Mouse (Mus musculus): Measurements from ENCODE around the gene Pim3. TPM values are rescaled to one million over a fixed set of nuclear protein-coding genes. Genes with fewer than 3 reads are reported as not detected.
"Not testable (repeated sequence)": the region's sequence is repeated elsewhere in the genome, so short reads cannot be mapped to it uniquely, and the experiment has no call there.

Gene Pim3
- polyA plus RNA-seq (2014; fragmentation: Nextera tagmentation; extraction: Ambion mirVana) = 30.1 and 30.5 TPM in 2 replicates

DNA sequence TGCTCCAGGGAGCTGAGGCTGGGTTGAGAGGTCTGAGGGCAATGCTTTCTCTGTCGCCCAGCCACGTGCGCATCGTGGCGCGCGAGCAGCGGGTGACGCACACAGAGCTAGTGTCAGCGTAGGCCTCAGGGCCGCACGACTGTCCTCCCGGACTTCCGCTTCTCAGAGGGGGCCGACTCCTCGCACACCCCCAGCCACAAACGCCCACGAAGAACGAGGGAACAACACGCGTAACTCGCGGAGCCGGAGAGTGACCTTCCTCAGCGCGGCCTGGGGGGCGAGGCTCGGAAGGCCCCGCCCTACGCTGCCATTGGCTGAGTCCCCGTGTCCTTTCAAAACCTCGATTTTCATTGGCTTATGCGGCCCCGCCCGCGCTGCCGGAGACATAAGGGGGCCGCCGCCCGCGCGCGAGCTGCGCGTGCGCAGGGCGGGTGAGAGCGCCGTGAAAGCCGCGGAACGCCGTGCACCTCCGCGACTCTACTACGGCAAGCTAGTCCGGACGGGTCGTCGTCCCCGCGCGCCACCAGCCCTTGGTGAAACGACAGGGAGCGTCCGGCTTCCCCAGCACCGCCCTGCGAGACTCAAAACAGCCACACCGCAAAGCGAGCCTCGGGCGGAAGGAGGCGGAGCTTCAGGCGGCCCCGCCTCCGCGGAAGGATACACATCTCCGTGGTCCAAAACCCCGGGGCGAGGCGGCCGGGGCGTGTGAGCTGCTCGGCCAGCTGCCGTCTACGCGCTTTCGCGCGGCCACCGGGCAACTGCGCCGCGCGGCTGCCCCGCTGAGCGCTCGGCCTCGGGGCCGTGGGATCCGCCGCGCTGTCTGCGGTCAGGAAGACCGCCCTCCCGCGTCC, at the start of gene Pim3:
TSS of gene Pim3 (plus strand) at position 415 of the 851 bp plus-strand sequence.
- ATAC-seq (ENCODE audit: low FRiP score) = peak; percentile 89
- WGBS = under 1% methylated on average over 103 of the region's 107 CpGs
- H3K4me2 ChIP-seq = peak within 1 kb of the TSS; percentile 97
- peak within 1 kb of the TSS; percentile 83 for H3K9ac ChIP-seq (ENCODE audit: low read length)
- H3K4me1 ChIP-seq (ENCODE audit: control insufficient read depth, insufficient read depth, low read length) = peaks cover 26% of the 10 kb centered on the region
- peak; percentile 99 for DNase-seq (ENCODE audit: low spot score, missing footprints)
- H3K27ac ChIP-seq (ENCODE audit: low read depth, low read length) = peak within 1 kb of the TSS; percentile 96
- H3K9me3 ChIP-seq (ENCODE audit: control insufficient read depth, low read length) = no peaks in the 10 kb centered on the region
- no peaks in the 10 kb centered on the region for H3K27me3 ChIP-seq (ENCODE audit: control insufficient read depth, insufficient read depth, low read length)
- H3K4me3 ChIP-seq (ENCODE audit: low read depth, low read length) = peak within 1 kb of the TSS; percentile 87
- H3K36me3 ChIP-seq (ENCODE audit: control insufficient read depth, insufficient read depth, low read length) = peaks cover 12% of the 10 kb centered on the region

DNA sequence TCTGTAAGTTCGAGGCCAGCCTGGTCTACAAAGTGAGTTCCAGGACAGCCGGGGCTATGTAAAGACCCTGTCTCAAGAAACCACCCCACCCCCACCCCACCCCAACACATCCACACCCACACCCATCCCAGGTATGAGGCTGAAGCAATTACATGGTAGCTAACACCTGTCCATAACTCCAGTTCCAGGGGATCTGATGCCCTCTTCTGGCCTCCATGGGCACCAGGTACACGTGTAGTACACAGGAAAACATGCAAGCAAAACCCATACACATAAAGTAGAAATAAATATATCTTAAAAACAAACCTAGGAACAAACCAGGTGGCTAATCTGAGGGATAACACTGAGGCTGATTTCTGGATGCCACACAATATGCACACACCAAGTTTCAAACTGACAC, 48.7 kb upstream of the Pim3 start:
- no peak overlapping the region for H3K4me3 ChIP-seq (ENCODE audit: low read depth, low read length)
- no peak for ATAC-seq (ENCODE audit: low FRiP score)
- H3K27me3 ChIP-seq (ENCODE audit: control insufficient read depth, insufficient read depth, low read length) = no peaks in the 10 kb centered on the region
- H3K36me3 ChIP-seq (ENCODE audit: control insufficient read depth, insufficient read depth, low read length) = peaks cover 3% of the 10 kb centered on the region; the same call in 1 of the 2 replicates
- no peak overlapping the region for H3K9ac ChIP-seq (ENCODE audit: low read length)
- H3K27ac ChIP-seq (ENCODE audit: low read depth, low read length) = no peak overlapping the region
- H3K4me1 ChIP-seq (ENCODE audit: control insufficient read depth, insufficient read depth, low read length) = 0 out of 2 replicates have a peak, but pooled peaks cover under 1% of the 10 kb centered on the region
- no peak overlapping the region for H3K4me2 ChIP-seq
- H3K9me3 ChIP-seq (ENCODE audit: control insufficient read depth, low read length) = no peaks in the 10 kb centered on the region
- no peak for DNase-seq (ENCODE audit: low spot score, missing footprints)
- 90% methylated on average over 3 of the region's 3 CpGs for WGBS

DNA sequence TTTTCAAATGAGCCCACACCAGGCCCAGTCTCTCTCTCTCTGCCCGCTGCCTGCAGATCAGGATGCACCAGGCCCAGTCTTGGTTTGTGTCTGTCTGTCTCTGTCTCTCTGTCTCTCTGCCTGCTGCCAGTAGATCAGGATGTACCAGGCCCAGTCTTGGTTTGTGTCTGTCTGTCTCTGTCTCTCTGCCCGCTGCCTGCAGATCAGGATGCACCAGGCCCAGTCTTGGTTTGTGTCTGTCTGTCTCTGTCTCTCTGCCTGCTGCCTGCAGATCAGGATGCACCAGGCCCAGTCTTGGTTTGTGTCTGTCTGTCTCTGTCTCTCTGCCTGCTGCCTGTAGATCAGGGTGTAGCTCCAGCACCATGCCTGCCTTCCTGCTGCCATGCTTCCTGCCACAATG, 48.1 kb upstream of the Pim3 start:
- not testable (repeated sequence) for H3K4me2 ChIP-seq; ATAC-seq (ENCODE audit: low FRiP score); H3K9me3 ChIP-seq (ENCODE audit: control insufficient read depth, low read length); H3K4me1 ChIP-seq (ENCODE audit: control insufficient read depth, insufficient read depth, low read length); H3K9ac ChIP-seq (ENCODE audit: low read length); H3K4me3 ChIP-seq (ENCODE audit: low read depth, low read length); H3K27me3 ChIP-seq (ENCODE audit: control insufficient read depth, insufficient read depth, low read length); H3K27ac ChIP-seq (ENCODE audit: low read depth, low read length); H3K36me3 ChIP-seq (ENCODE audit: control insufficient read depth, insufficient read depth, low read length)
- WGBS = 95% methylated on average over 2 of the region's 2 CpGs
- peak; percentile 31 for DNase-seq (ENCODE audit: low spot score, missing footprints)

DNA sequence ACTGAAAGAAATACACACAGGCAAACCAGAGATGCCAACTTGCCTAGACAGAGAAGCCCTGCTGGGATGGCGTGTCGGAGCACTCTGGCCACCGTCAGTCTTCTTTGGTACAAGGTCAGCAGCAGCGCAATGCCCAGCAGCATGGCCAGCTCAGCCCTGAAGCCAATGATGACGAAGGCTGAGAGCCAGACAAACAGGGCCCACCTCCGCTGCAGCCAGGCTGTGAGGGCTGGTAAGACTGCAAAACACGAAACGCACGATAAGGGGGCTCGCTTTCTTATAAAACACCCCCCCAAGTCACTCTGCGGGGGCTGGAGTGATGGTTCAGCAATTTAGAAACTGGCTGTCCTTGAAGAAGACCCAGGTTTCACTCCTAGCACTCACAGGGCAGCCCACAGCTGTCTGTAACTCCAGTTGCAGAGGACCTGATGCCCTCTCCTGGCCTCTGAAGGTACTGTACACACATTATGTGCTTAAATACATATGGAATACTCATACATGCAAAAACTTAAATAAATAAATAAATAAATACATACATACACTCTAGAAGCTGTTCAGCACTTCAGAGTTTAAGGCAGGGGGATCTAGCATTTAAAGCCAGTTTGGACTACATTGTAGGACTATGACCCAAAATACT, 47.5 kb upstream of the Pim3 start:
- 0 out of 2 replicates have a peak, but pooled peaks cover 4% of the 10 kb centered on the region for H3K4me1 ChIP-seq (ENCODE audit: control insufficient read depth, insufficient read depth, low read length)
- ATAC-seq (ENCODE audit: low FRiP score) (no peak), DNase-seq (ENCODE audit: low spot score, missing footprints) (peak; percentile 70)
- no peak overlapping the region for H3K9ac ChIP-seq (ENCODE audit: low read length)
- H3K36me3 ChIP-seq (ENCODE audit: control insufficient read depth, insufficient read depth, low read length) = peaks cover 3% of the 10 kb centered on the region; the same call in 1 of the 2 replicates
- no peaks in the 10 kb centered on the region for H3K9me3 ChIP-seq (ENCODE audit: control insufficient read depth, low read length)
- no peak overlapping the region for H3K27ac ChIP-seq (ENCODE audit: low read depth, low read length)
- H3K4me3 ChIP-seq (ENCODE audit: low read depth, low read length) = no peak overlapping the region
- H3K27me3 ChIP-seq (ENCODE audit: control insufficient read depth, insufficient read depth, low read length) = no peaks in the 10 kb centered on the region
- WGBS = 89% methylated on average over 11 of the region's 11 CpGs
- no peak overlapping the region for H3K4me2 ChIP-seq

DNA sequence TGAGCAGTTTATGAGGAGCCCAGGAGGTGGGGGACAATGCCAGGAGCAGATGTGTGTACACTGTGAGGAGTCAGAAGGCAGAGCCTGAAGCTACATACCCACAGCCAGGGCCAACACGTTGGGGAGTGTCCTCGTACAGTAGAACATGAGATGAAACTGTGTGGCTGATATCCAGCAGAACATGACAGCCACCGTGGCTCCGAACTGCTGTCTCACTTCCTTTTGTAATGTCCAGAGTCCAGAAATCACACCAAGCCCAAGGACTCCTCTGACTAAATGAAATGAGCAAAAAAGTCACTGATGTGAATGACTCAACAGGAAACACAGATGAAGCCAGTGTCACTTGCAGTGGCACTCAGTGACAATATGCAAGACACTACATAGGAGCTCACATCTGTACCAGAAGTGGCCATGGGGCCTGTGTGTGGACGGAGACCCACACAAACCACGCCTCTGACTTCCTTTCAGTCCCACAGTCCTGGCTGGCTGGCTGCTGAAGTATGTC, 46.7 kb upstream of the Pim3 start:
- ATAC-seq (ENCODE audit: low FRiP score) (no peak), DNase-seq (ENCODE audit: low spot score, missing footprints) (peak; percentile 54)
- Histone ChIP-seq H3K36me3 (ENCODE audit: control insufficient read depth, insufficient read depth, low read length) (peaks cover 3% of the 10 kb centered on the region; the same call in 1 of the 2 replicates), H3K27ac (ENCODE audit: low read depth, low read length) (no peak overlapping the region), H3K4me2 (no peak overlapping the region), H3K9me3 (ENCODE audit: control insufficient read depth, low read length) (no peaks in the 10 kb centered on the region), H3K4me3 (ENCODE audit: low read depth, low read length) (no peak overlapping the region), H3K27me3 (ENCODE audit: control insufficient read depth, insufficient read depth, low read length) (no peaks in the 10 kb centered on the region), H3K4me1 (ENCODE audit: control insufficient read depth, insufficient read depth, low read length) (peaks cover 6% of the 10 kb centered on the region; the same call in 1 of the 2 replicates), H3K9ac (ENCODE audit: low read length) (no peak overlapping the region)
- WGBS = 87% methylated on average over 6 of the region's 6 CpGs

DNA sequence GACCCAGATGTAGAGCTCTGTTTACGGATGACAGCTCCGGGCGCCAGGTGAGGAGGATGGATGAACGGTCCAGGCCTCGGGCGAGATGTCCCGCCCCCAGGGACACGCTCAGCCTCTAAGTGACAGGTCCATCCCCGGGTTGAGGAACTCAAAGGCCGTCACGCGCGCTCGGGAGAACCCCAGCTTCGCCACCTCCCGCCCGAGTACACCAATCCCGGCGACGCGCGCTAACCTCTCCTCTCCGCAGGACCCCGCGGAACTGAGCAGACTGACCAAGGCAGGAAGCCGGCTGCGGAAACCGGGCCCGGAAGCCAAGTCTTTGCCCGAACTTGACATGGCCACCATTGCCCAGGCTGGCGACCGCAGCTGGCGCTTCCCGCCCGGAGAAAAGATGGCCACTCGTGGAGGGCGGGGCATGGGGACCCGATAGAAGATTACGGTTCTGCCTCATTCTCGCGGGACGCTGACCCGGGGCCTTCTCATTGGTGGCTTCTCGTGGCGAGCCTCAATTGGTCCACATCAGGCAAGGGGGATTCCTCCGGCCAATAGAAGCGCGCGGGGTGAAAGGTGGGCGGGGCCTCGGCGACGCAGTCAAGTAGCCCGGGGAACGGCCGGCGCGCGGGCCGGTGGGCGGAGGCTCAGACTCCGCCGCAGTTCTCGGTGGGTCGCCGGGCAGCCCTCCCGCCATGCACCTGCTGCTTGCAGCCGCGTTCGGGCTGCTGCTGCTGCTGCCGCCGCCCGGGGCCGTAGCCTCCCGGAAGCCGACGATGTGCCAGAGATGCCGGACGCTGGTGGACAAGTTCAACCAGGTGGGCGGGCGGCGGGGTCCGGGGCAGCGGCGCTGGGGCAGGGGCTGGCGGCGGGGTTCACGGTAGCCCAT, 42.7 kb upstream of the Pim3 start, which contains the start of the genes Alg12 and Creld2:
TSS of gene Alg12 (minus strand) at position 293 of the 880 bp plus-strand sequence.
TSS of gene Creld2 (plus strand) at position 621 of the 880 bp plus-strand sequence.
- H3K27ac ChIP-seq (ENCODE audit: low read depth, low read length) = peak within 1 kb of the TSS; percentile 48; the same call in 1 of the 2 replicates
- H3K4me2 ChIP-seq = peak within 1 kb of the TSS; percentile 74
- H3K9ac ChIP-seq (ENCODE audit: low read length) = peak within 1 kb of the TSS; percentile 85
- WGBS = under 1% methylated on average over 88 of the region's 88 CpGs
- H3K36me3 ChIP-seq (ENCODE audit: control insufficient read depth, insufficient read depth, low read length) = peaks cover 18% of the 10 kb centered on the region; the same call in 1 of the 2 replicates
- no peaks in the 10 kb centered on the region for H3K27me3 ChIP-seq (ENCODE audit: control insufficient read depth, insufficient read depth, low read length)
- ATAC-seq (ENCODE audit: low FRiP score) (peak; percentile 99), DNase-seq (ENCODE audit: low spot score, missing footprints) (peak; percentile 99)
- peaks cover 11% of the 10 kb centered on the region; the same call in 1 of the 2 replicates for H3K4me1 ChIP-seq (ENCODE audit: control insufficient read depth, insufficient read depth, low read length)
- no peaks in the 10 kb centered on the region for H3K9me3 ChIP-seq (ENCODE audit: control insufficient read depth, low read length)
- H3K4me3 ChIP-seq (ENCODE audit: low read depth, low read length) = peak within 1 kb of the TSS; percentile 88

DNA sequence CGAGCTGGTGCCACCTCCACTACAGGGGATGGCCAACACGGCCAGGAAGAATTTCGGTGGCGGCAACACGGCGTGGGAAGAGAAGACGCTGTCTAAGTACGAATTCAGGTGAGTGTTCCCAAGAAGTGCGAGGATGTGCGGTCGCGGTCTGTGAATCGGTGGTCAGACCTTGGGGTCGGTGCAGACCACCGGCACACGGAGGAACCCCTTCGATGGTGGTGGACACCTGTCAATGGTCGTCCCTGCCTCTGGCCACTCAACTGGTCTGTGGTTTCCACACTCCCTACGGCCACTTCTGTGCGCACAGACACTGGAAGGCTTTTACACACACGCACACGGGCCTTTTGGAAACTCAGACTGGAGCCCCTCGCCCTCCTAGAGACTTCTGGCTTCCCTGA, 42.1 kb upstream of the Pim3 start:
- peaks cover 11% of the 10 kb centered on the region; the same call in 1 of the 2 replicates for H3K4me1 ChIP-seq (ENCODE audit: control insufficient read depth, insufficient read depth, low read length)
- peak overlapping the region; percentile 85 for H3K9ac ChIP-seq (ENCODE audit: low read length)
- H3K36me3 ChIP-seq (ENCODE audit: control insufficient read depth, insufficient read depth, low read length) = peaks cover 22% of the 10 kb centered on the region
- WGBS = 1% methylated on average over 23 of the region's 23 CpGs
- peak overlapping the region; percentile 88 for H3K4me3 ChIP-seq (ENCODE audit: low read depth, low read length)
- DNase-seq (ENCODE audit: low spot score, missing footprints) (peak; percentile 91), ATAC-seq (ENCODE audit: low FRiP score) (peak; percentile 1; the same call in 1 of the 2 replicates)
- H3K27me3 ChIP-seq (ENCODE audit: control insufficient read depth, insufficient read depth, low read length) = no peaks in the 10 kb centered on the region
- no peaks in the 10 kb centered on the region for H3K9me3 ChIP-seq (ENCODE audit: control insufficient read depth, low read length)
- H3K4me2 ChIP-seq = peak overlapping the region; percentile 68
- H3K27ac ChIP-seq (ENCODE audit: low read depth, low read length) = no peak overlapping the region; the same call in 1 of the 2 replicates

DNA sequence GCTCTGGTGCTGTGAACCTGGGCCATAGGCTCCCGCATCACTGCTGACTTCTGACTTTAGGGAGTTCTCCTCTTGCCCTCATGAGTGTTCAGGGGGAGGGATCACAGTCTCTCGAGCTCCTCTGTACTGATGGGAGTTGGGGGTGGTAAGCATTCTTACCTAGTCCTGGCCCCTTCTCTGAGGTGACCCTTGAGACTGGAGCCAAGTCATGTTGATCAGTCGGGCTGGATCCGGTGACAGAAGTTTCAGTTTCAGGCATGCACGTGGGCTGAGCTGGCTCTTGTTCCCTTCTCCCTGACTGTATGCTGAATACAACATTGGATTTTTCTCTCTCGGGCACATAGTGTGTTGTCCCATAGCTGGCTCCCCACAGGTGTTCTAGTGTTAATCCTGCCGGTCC, 40.6 kb upstream of the Pim3 start:
- H3K4me2 ChIP-seq = no peak overlapping the region
- no peak for ATAC-seq (ENCODE audit: low FRiP score)
- peaks cover 22% of the 10 kb centered on the region for H3K36me3 ChIP-seq (ENCODE audit: control insufficient read depth, insufficient read depth, low read length)
- no peak overlapping the region for H3K27ac ChIP-seq (ENCODE audit: low read depth, low read length)
- peak; percentile 33 for DNase-seq (ENCODE audit: low spot score, missing footprints)
- H3K27me3 ChIP-seq (ENCODE audit: control insufficient read depth, insufficient read depth, low read length) = no peaks in the 10 kb centered on the region
- peaks cover 11% of the 10 kb centered on the region; the same call in 1 of the 2 replicates for H3K4me1 ChIP-seq (ENCODE audit: control insufficient read depth, insufficient read depth, low read length)
- no peaks in the 10 kb centered on the region for H3K9me3 ChIP-seq (ENCODE audit: control insufficient read depth, low read length)
- H3K9ac ChIP-seq (ENCODE audit: low read length) = no peak overlapping the region
- WGBS = 87% methylated on average over 7 of the region's 7 CpGs
- no peak overlapping the region for H3K4me3 ChIP-seq (ENCODE audit: low read depth, low read length)

All from midbrain, embryonic 11.5 days (tissue).